Mouse (Mus musculus) c-Kit-positive CD71-negative TER-119-negative erythroid progenitor cells, embryonic 14.5 days (primary cell): Measurements from ENCODE around the gene Tmc2.

Experiments used
- DNase-seq: peaks from one replicate; pipeline ENCODE4 v3.0.0-alpha.2; 2013; ENCODE audit warnings: low read depth

Gene Tmc2

DNA sequence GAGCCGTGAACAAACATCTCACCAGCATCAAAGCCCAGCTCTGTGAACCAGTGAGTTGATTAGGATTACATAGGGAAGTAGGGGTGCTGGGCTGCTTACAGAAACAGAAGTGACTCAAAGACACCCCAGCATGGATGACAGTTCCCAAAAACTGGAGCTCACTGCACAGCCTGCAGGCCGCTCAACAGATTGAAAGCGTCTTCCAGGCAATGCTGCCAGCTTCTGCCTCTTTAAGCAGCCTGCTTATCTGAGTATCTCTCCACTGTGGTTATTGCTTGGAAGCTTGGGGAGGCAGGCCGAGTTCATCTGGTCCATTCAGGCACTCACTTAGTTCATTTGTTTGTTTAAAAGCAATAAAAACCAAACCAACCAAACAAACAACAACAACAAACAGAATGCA lies 61.8 kb downstream of the Tmc2 start:
- no peak for DNase-seq

DNA sequence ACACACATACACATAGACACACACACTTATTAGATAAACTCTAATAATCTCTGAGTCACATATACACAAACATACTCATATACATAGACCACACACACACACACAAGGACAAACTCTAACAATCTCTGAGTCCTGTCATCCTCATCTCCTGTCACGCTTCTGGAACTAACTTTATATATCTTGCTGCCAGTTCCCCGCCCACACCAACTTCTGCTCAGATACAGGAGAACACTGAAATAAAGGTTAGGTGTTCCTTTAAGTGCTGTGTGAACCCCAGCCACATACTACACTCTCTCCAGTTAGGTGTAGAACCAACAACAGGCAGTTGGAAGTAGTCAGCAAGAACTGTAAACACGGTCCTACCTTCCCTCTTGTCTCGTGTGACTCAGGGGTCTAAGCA lies 65.8 kb downstream of the Tmc2 start:
- DNase-seq: no peak

DNA sequence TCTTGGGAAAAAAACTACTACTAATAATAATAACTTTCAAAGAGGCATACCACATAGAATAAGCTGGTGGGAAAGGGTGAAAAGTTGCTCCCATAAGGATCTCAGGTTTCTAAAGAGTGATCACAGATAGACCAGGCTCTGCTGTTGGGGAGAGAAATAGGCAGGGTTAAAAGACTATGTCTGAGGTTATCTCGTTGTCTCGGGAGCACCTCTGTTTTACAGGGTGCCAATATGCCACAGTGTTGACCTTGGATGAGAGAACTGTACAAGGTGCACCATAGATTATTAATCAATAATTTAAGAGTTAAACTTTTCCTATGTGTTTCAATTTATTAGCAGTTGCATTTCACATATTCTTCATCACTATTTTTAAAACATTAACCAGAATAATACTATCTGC lies 66.9 kb downstream of the Tmc2 start:
- DNase-seq: no peak

DNA sequence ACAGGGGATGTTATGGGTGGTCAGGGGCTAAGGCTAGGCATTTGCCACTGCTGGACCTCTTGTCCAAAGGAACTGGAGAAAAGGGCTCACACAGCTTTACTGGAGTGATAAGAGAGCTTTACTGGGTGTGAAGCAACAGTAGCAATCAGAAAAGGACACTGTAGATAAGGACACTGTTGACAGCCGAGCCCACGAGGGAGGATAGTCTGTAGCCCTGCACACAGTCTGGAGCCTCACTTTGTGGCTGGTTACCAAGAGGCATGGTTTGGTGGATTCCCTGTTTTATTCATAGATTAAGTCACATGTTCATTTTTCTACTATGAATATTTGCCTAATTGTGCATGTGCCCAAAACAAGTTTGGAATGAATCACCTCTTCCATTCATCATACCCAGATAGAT lies 67.4 kb downstream of the Tmc2 start:
- no peak for DNase-seq

DNA sequence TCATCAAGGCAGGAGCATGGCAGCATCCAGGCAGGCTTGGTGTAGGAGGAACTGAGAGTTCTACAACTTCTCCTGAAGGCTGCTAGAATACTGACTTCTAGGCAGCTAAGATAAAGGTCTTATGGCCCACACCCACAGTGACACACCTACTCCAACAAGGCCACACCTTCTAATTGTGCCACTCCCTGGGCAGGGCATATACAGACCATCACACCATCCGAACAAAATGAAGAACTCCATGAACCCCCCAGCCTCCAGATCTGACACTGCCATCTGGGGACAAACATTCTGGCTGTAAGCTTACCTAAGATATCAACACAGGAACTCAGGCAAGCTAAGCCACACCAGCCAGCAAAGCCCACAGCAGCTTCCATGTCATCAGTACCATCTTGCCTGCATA lies 70.5 kb downstream of the Tmc2 start:
- DNase-seq: no peak

DNA sequence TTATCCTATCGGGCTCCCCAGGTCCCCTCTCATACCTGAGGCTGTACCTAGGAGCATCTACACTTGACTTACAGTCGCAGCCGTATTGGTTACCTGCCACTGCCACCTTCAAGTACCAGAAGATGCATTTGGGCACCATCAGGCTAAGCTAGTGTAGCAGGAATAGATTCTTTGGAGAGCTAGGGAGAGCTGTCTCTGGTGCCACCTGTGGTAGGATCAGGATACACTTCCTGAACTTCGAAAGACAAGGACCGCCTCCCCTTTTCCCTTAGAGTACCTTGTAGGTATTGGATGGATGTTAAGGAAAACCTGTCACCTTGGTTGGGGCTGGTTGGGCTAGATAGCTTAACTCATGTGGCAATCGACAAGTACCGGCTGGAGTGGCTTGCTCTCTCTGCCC lies 73.1 kb downstream of the Tmc2 start:
- DNase-seq: no peak

DNA sequence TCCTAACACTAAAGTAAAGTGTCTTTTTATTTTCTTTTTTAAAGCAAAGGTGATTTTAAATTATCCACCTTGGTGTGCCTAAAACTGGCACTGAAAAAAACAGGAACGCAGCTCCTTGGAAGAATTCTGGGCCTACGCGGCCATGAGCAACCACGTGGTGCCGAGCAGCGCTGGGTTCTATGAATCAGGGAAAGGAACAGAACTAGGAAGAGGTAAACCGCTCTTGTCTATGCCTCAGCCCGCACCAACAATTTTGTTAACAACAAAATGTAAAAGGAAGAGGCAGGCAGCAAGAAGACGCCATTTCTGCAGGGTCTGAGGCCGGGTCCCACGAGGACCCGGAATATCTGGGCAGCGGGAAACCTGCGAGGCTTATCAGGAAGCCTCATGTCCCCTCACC lies 78.7 kb downstream of the Tmc2 start:
- no peak for DNase-seq

DNA sequence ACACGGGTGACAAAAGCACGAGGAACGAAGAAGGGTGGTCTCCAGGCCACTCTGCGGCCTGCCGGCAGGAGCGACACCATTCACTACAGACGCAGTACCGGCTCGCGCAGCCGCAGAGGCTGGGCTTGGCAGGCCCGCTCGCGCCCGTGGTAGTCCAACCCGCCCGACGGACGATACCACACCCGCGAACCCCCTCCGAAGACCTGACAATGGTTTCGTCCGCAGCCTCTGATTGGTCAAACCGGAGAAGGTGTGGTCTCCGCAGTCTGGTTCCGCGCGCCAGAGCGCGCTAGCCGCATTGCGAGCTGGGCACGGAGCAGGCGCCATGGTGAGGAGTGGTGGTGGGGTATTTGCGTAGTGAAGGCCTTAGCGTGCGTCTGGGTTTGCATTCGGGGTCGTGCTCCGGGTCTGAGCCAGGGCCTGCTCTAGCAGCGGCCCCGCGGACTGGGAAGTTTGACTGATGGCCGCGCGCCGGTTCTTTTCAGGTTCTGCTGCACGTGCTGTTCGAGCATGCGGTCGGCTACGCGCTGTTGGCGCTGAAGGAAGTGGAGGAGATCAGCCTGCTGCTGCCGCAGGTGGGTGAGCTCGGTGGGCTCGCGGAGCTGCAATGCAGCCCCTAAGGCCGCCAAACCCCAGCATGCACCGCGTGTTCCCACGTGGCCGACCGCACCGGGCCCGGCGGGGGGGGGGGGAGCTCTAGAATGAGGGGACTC lies 79.3 kb downstream of the Tmc2 start, which contains the start of gene Nop56:
Gene Nop56, plus strand, starts transcription at position 282 of the 713 bp plus-strand sequence.
- DNase-seq: peak; percentile 95

DNA sequence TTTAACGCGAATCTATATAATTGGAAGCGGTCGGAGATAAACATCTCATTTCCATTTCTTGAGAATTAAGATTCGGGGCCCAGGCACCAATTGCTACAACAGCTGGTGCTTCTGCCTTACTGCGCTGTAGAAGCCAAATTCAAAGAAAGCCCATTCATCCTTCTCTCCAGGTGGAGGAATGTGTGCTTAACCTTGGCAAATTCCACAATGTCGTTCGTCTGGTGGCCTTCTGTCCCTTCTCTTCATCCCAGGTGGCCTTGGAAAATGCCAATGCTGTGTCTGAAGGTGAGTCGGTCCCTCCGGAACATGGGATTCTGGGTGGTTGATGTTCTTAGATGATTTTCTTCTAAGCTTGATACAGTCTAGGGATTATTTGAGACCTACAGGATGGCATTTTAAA lies 79.9 kb downstream of the Tmc2 start:
- DNase-seq: no peak

DNA sequence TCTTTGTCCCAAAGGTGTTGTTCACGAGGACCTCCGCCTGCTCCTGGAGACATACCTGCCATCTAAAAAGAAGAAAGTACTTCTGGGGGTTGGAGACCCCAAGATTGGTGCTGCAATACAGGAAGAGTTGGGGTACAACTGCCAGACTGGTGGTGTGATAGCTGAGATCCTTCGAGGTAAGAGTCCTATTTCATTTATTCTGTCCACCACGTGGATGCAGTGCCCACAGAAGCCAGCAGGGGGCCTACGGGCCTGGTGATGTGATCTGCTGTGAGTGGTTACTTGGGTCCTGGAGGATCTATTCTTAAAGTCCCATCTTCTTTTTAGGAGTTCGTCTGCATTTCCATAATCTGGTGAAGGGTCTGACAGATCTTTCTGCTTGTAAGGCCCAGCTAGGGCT lies 80.7 kb downstream of the Tmc2 start:
- peak; percentile 81 for DNase-seq

DNA sequence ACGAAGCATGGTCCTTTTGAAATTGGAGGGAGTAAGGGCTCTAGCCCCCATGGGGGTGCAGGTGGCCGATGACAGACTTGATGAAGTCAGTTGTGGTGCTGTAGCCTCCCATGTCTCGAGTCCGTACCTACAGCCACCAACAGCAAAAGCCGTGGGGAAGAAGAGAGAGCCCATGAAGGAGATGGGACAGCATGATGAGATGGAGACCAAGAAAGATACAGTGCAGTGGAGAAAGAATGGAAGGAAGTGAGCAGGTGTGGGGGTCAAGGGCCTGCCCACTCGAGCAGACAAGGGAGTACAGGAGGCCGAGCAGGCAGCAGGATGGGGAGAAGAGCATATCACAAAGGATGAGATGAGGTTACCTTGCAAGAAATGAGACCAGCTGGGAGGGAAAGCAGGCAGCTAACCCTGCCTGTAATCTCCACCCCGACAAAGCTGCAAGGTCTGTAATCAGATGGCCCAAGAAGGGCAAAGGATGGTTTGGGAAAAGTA lies 84.7 kb downstream of the Tmc2 start:
- DNase-seq: no peak

DNA sequence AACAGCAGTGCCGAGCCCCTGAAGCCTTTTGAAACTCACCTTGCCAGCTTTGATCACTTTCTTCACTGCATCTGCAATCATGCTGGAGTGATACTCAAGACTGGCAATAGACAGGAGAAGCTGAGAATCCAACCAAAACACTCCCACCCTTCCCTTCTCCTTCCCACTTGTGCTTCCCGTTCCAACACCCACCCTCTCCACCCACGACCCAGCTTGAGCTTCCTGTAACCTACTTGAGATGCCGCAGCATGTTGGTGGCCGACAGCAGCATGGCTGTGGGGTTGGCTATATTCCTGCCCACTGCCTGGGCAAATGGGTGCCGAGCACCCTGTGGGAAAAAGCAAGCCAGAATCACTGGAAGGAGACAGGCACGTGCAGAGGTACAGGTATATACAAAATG lies 85.2 kb downstream of the Tmc2 start:
- DNase-seq: no peak

DNA sequence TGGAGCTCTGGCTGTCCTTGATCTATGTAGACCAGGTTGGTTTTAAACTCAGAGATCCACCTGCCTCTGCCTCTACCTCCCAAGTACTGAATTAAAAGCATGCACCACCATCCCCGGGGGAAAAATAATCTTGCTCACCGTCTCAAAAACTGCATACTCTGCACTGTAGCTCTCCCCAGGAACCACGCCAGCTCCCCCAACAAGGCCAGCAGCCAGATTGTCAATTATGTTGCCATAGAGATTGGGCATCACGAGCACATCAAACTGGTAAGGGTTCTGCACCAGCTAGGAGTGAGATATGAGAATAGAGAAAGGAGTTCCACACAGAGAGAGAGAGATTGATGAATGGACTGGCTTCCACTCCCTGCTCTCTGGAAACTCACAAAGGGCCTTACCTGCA lies 85.8 kb downstream of the Tmc2 start:
- DNase-seq: no peak

DNA sequence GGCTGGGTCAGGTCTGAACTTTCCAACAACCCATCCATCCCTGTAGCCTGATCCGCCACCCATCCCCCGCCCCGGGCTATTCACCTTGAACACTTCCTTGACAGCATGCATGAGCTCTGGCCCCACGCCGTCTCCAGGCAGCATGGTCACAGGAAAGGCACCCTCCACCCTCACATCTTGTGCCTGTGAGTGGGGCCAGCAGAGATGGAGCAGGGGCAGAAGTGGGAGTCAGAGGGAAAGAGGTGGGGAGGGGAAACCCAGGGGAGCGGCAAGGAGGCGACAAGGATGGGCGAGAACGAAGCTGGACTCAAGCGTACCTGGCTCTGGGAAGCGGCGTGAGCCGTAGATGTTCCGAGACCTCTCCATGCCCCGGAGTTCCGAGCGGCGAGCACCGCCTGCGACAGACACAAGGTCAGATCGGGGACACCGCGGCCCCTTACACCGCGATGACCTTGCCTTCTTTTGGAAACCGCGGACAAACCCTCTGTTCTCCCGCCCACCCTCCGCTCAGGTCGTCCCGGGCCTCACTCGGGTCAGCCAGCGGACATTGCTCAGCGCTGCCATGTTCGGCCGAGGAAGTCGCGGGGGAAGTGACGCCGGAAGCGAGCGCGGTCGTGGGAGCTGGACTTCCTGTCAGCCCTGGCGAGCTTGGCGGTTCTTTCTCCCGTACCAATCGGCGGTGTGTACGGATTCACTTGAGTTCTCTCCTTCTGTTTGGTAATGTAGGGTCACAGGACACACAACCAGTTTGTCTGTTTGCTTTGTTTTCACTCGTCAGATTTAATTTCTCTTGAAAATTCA lies 89.1 kb downstream of the Tmc2 start, which contains the start of gene Idh3b:
Gene Idh3b, minus strand, starts transcription at position 694 of the 801 bp plus-strand sequence.
- DNase-seq: peak; percentile 67

DNA sequence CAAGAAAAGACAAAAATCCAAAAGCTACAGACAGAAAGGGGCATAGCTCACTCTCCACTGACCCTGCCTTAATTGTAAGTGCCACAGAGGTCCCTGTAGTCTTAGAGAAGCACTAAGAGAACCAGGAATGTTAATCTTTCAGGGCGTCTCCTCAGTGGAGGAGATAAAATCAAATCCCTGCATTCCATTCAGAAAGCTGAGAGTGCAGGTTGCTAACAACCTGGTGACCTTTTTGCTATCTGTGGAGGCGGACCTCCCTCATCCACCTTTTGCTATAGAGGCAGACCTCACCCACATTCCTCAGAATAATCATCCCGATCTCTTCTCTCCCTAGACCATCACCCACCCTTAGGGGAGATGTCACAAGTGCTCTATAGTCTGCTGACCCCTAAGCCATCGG lies 94.1 kb downstream of the Tmc2 start:
- no peak for DNase-seq

DNA sequence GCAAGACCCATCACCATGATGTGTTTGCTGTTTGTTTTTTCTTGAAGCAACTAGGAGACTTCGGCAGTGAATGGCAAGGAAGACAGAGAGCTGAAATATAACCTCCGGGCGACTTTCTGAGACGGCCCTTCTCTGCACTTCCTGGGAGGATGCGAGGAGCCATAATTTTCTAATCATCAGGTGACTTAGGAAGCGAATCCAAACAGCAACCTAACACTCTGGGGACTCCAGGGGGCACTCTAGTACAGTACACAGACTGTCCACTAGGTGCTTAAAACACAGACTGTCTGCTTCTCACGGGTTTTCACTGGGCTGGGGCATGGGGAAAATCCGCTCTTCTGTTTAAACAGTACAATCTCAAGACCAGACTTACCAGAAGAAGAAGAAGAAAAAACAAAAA lies 96.4 kb downstream of the Tmc2 start:
- peak; percentile 74 for DNase-seq

DNA sequence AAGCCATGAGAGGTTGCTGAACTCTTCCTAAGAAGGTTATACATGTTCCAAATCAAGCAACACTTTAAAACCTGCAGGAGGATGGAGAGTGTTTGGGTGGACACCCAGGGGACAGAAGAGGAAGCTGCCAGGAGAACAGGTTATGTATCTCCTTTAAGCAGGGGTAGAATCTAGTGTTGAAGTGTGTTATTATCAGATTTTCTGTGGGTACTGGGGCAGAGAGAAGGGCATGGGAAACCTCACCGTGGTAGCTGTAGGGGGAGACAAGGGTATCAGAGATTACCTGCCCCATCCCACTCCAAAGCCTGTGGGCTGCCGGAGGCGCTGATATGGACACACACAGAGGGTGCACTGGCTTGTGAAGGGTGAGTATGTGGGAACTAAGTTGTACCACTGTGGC lies 98.0 kb downstream of the Tmc2 start:
- no peak for DNase-seq

DNA sequence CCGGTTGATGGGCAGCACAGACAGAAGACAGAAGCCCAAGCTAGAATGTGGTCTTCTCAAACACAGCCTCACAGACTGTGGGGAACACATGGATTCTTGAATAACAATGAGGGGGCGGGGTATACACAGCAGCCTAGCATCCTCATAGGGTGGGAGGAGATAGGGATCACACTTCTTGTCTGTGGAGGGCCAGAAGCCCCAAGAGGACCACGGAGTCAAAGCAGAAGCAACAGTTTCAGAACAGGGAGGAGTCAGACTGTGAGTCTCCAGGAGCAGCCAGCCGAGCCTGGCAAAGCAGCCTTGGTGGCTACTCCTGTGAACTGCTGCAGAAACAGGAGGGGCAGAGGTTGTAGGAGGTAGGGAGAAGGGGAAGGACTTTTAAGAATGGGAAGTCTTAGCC lies 98.5 kb downstream of the Tmc2 start:
- no peak for DNase-seq

DNA sequence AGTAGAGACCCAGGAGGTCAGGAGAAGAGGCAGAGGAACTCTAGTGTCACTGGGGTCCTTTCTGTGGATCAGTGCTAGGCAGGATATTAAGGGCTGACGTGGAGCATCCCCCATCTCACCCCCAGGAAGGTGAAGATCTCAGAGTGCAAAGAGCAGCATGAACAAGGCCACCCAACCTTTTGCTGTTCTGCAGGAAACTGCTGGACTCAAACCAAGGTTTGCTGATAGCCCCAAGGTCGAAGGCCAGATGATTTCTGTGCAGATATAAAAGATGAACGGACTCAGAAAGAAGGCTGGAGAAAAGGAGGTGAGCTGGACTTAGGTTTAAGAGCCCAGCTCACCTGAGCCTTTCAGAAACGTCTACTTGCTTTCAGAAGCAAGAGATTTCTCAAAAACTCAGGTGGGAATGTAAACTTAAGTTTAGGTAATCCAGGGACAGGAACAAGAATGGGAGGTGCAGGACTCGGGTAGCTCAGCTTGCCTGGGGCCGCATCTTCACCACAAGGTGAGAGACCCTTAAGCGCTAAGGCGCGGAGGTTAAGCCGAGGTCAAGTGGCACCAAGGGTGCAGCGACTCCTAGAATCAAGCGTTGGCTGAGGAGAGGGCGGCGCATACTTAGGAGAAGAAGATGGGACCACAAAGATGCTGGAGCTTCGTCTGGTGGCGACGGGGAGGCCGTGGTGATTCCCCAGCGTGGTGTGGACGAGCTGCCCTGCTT lies 99.4 kb downstream of the Tmc2 start:
- DNase-seq: no peak

DNA sequence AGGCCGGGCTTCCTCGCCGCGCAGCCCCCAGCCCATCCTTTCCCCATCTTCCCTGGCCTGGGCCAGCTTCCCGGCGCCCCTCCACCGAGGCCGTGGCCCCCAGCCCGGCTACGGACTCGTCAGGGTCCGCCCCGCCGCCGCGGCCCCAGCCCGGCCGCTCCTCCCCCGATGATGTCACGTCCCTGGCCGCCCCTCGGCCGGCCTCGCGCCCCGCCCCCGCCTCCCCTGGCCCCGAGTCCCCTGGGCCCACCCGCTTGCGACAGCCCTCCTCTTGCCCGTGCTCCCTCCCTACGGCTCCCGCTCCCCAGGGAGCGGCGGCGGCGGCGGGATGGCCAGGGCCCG lies 99.9 kb downstream of the Tmc2 start, which contains the start of gene Ebf4:
Gene Ebf4, plus strand, starts transcription at position 234 of the 342 bp plus-strand sequence.
- DNase-seq: no peak

DNA sequence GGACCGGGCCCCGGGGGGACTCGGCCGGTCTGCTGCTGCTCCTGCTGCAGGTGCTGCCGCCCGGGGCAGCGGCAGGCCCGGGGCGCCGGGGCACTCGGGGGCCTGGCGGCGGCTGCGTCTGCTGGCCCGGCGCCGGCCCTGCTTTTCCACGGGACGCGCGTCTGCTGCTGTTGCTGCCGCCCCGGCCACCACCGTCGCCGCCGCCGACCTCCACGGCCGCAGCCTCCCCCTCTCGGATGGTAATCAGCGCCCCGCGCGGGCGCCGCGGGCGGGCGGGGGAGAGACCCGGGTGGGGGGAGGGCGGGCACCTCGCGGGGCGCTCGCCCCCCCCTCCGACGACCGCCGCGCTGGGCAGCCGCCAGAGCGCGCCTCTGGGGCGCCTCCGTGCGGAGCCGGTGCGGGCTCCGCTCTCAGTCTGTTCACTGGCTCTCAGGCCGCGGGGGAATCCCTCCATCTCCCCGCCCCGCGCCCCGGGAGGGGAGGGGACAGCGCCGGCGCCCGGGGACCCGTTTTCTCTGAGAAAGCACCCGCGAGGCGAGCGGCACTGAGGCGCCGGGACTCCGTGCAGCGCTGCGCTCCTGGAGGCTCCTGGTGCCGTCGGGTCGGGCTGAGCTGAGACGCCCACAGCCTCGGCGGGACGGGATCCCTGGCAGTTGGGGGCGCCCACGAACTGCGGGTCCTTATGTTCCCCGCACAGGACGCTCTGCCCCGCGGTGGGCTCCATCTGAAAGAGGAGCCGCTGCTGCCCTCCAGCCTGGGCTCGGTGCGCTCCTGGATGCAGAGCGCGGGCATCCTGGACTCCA lies 100.5 kb downstream of the Tmc2 start:
- no peak for DNase-seq
